Mouse (Mus musculus) thymus, postnatal 10 days (tissue): ENCODE data around the gene Card11.

Experiments used
- DNase-seq, 2 experiments: peaks; one replicate each; pipeline ENCODE4 v3.0.0; 2021; ENCODE audit warnings: low spot score in 2 of 2

Gene Card11

GRCm38 (mm10) chr5:140992093-140993070 lies 8.0 kb downstream of the Card11 start:
- DNase-seq, result no peak

GRCm38 (mm10) chr5:140985311-140986050 lies 14.9 kb downstream of the Card11 start:
- DNase-seq, result no peak

- no peak for DNase-seq
Observed at GRCm38 (mm10) chr5:140981370-140981805, 19.0 kb downstream of the Card11 start.

GRCm38 (mm10) chr5:140980783-140981182 lies 19.6 kb downstream of the Card11 start:
- no peak for DNase-seq

- DNase-seq, result no peak
Observed at GRCm38 (mm10) chr5:140980051-140980450, 20.3 kb downstream of the Card11 start.

- peak; percentile 44 to 74 for DNase-seq
Observed at GRCm38 (mm10) chr5:140962945-140963344, 37.4 kb downstream of the Card11 start.

- DNase-seq, result no peak
Observed at GRCm38 (mm10) chr5:140960732-140961131, 39.6 kb downstream of the Card11 start.

DNA sequence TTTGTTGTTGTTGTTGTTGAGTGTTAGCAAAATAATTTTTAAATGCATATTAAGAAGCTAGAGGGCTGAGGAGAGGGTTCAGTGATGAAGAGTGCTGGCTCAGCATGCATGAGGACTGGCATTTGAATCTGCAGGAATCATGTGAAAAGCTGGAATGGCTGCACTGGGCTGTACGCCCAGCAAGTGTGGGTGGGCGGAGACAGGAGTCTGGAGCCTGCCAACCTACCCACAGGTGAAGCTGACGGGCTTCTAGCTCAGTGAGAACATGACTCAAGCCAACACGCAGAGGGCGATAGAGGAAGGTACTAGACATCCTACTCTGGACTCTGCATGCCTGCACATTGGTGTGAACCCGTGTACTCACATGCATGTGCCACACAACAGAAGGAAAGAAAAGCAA lies 41.2 kb downstream of the Card11 start:
- no peak for DNase-seq

GRCm38 (mm10) chr5:140957106-140957505 lies 43.3 kb downstream of the Card11 start:
- DNase-seq, result peak in 1 of 2 experiments; percentile 20

GRCm38 (mm10) chr5:140955666-140956065 lies 44.7 kb downstream of the Card11 start:
- DNase-seq, result no peak

DNA sequence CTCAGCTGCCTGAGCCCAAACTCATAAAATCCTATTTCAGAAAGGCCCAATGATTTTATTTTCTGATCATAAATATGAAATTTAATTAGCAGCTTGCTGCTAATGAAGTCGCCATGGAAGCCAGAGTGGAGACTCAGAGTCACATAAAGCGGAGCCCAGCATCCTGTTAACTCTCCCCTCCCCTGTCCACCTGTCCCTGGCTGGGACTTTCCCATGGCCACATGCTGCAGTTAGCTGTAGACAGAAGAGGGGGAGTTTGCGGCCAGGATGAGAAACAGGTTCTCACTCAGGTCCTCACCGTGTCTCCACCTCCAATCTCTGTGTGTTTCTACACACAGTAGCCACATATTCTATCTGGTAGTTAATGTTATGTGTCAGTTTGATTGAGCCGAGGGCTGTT lies 48.6 kb downstream of the Card11 start:
- DNase-seq, result no peak

DNA sequence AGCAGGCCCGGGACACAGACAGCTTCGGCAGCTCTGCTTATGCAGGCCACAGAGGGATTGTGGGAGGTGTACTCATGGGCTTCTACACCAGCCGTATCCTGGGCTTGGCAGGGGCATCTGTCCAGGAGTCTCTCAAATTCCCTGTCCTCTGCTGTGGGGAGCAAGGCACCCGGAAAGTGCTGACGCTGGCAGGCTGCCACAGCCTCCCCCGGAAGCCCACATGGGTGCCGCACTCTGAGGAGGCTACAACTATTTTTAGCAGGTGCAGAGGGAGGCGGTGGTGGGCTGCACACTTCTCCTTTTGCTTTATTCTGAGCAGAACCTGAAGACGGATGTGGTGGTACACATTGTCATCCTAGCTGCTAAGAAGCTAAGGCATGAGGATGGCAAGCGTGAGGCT lies 52.4 kb downstream of the Card11 start:
- peak; percentile 84 to 85 for DNase-seq

DNA sequence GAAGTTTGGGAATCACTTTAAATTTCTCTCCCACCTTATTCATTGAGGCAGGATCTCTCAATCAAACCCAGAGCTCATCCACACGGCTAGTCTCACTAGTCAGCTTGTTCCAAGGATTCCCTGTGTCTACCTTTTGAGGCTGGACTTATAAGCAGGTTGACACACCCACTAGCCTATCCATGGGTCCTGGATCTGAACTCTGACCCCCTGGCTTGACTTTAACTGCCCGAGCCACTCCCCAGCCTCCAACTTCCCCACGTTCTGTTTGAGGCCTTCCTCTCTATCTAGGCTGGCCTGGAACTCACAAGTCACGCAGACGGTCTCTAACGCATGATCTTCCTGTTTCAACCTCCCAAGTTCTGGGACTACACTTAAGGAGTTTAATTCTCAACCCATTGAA lies 54.3 kb downstream of the Card11 start:
- no peak for DNase-seq

DNA sequence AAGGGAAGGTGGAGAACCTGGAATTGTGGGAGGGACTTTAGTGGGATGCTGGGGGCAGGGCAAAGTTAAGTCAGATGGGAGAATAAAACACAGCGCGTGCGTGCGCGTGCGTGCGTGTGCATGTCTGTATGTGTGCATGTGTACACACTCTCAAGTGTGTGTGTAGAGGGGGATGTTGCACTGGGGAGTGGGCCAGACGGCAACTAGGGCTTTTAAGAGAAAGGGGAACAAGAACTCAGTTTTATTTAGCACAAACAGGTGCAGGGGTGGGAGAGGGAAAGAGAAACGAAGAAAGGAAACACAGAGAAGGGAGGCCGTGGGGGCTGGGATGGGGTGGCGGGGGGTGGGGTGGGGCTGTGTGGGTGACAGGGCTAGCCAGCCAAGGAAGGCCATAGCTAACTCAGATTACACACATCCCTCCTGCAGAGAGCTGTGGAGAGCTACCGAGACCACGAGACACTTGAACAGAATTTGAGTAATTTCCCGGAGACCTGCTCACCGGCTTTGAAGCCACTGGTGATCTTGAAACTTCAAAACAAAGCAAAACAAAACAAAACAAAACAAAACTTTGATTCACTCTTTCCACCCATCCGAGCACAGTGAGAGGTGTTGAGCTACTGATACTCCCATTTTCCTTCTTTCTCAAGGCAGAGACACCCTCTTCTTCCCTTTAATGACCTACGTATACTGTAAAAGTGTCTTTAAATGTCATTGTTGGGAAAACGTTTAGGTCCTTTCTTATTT lies 55.8 kb downstream of the Card11 start:
- DNase-seq, result peak; percentile 42 to 48

DNA sequence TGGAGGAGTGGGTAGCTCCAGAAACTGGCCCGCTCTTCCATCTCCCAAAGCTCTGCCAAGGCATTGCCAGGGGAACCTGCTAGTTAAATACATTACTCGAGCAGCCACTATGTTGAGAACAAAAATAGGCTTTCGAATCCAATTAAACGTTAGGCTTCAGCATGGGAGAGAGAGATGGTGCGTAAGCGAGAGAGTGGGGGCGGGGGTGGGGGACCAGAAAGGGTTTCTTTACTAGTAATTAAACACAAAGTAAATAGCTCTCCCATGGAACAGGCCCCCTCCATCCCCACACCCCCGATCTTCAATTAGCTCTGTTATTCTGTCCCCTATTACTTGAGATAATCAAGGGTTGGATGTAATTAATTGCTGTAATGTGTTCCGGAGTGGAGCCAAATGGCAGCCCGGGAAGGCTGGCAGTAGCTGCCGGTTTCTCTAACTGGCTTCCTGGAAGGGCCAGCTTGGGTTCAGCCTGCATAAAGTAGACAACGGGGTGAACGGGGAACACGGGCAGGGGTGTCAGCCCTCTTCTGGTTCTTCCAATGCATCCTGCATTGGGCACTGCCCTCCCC lies 59.4 kb downstream of the Card11 start:
- DNase-seq, result no peak

DNA sequence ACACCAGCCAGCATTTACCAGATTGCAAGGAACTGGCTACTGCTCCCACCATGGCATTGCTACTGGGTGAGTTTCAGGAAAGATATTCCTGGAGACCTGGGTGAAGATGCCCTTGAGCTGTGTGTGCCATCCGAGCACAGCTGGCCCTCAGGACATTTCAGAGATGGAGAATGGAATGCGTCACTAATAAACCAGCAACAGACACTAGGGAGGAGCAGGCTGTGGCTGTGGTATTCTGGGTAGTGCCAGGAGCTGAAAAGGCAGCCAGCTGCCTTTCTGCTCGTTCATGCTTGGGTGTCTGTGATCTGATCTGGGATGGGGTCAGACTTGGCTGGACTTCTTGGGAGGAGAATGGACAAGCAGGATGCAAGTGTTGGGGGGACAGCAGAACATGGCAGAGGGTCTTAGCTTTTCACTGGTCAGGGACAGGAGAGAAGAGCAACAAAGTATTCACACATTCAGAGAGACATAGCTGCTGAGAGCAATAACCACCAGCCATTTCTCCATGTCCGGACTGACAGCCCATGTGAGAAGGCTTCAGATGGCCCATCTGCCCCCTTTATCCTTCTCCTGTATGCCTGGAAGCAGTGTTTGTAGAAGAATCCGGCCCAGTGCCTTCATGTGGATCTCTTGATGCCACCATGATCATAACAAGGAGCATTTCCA lies 60.0 kb downstream of the Card11 start:
- DNase-seq, result no peak

DNA sequence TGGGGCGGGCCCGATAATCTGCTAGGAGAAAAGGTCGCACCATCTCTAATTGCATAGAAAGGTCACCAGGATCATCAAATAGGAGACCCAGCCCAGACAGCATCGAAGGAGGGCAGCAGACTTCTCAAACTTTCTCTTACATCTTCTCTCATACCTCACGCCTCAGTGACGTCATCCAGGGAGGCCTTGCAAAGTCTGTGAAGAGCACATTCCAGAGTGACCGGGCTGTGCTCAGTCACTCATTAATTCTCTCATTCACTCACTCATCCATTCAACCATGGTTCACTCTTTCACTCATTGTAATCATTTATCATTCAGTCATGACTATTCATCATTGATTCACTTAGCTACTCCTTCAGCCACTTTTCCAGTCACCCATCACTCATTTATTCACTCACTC lies 63.6 kb downstream of the Card11 start:
- no peak for DNase-seq

GRCm38 (mm10) chr5:140935848-140936247 lies 64.5 kb downstream of the Card11 start:
- no peak for DNase-seq

DNA sequence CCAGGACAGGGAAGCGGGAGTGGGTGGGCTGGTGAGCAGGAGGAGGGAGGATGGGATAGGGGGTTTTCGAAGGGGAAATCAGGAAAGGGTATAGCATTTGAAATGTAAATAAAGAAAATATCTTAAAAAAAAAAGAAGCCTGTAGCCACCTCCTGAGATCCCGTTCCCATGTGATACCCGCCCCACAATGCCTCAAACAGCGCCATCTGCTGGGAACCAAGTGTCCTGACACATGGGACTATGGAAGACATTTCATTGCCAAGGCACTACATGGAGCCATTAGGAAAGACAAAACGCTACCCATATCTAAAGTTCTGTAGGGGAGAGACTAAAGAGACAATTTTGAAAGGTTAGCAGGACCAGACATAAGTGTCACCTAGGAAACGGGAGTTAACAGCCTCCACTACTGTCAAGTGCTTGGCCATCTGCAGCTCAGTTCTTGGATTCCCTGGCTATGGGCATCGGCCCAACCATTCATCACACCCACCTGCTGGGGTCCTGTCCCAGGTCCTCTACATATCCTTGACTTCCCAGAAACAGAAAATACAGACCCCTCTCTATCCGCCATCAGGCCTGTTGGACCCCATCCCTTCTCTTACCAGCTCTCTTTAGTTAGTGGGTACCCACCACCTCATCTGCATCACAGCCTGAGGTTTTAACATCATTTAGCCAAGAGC lies 65.6 kb downstream of the Card11 start:
- no peak for DNase-seq

GRCm38 (mm10) chr5:140931523-140932229 lies 68.7 kb downstream of the Card11 start:
- DNase-seq, result no peak
